Mouse (Mus musculus) brain, adult 2 months (tissue): Measurements from ENCODE around the gene Vmn2r99.

Experiments
- DNase-seq: peaks from one replicate; pipeline ENCODE4 v3.0.0; 2011; ENCODE audit warnings: low read depth, low spot score

Vmn2r99 gene

GRCm38 (mm10) chr17:19361649-19362048 is at the start of gene Vmn2r99:
TSS of gene Vmn2r99 (plus strand) at chr17:19361949.
- DNase-seq = no peak

GRCm38 (mm10) chr17:19437623-19438022 is 75.9 kb downstream of the Vmn2r99 start:
- DNase-seq = no peak

- DNase-seq = no peak
Observed at GRCm38 (mm10) chr17:19444932-19445331, 83.2 kb downstream of the Vmn2r99 start.
